ENCODE assay signal across 28 mouse cellular contexts in the genomic region with DNA sequence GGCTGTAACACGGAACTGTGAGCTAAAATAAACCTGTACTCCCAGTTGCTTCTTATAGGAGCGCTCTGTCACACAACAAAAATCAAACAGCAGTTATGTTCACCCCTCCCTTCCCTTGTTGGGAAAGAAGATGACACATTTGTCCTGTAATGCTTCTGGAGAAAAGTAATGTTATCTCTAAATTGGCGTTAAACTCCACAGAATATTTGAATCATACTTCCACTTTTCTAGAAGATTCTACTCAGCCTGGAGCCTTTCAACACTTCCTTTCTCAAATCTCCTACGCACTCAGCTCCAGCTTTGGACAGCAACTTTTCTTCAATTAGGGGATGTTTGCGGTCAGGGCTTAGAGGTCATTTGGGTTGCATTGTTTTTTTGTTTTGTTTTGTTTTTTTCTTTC. TPM values are rescaled to one million over a fixed set of nuclear protein-coding genes. Genes with fewer than 3 reads are reported as not detected.
DNase-seq lines count a peak whose midpoint lies in the region; ATAC-seq and TF ChIP-seq lines count a peak whose summit lies in the region.
"Had no signal": no experiment of that assay in that cellular context is flagged by ENCODE, and none has a peak within 500 bp of the region (broad histone marks: within the 10 kb centered on the region; RNA-seq: fewer than 3 reads in every experiment).

No protein-coding gene starts in this region.

- H3K27me3 ChIP-seq in liver, postnatal 0 days (ENCODE audit: insufficient read depth, low read length), result no peaks in the 10 kb centered on the region
- H3K27me3 ChIP-seq in liver, embryonic 12.5 days (replicated peaks), result no peaks in the 10 kb centered on the region
- H3K27me3 ChIP-seq: liver, embryonic 15.5 days; neural tube, embryonic 15.5 days; stomach, embryonic 15.5 days had no signal

- ATAC-seq in liver, postnatal 0 days, result peak; percentile 36; the same call in 1 of the 2 replicates
- no peak for ATAC-seq in liver, embryonic 12.5 days
- peak; percentile 66 for ATAC-seq in monocyte, adult 5-6 weeks (replicated peaks; ENCODE audit: insufficient number of reproducible peaks, low FRiP score, low TSS enrichment, poor library complexity, severe bottlenecking)
- ATAC-seq: forebrain, embryonic 16.5 days; intestine, embryonic 16.5 days had no signal

- H3K9ac ChIP-seq in liver, postnatal 0 days (replicated peaks), result no peak overlapping the region
- no peak overlapping the region for H3K9ac ChIP-seq in liver, embryonic 12.5 days
- H3K9ac ChIP-seq: hindbrain, embryonic 13.5 days; liver, embryonic 15.5 days; neural tube, embryonic 15.5 days; stomach, embryonic 15.5 days had no signal

- H3K4me2 ChIP-seq in liver, postnatal 0 days (ENCODE audit: low read depth, low read length), result no peak overlapping the region
- no peak overlapping the region for H3K4me2 ChIP-seq in liver, embryonic 12.5 days
- H3K4me2 ChIP-seq: hindbrain, embryonic 13.5 days; liver, embryonic 15.5 days; neural tube, embryonic 15.5 days; stomach, embryonic 15.5 days had no signal

- no peaks in the 10 kb centered on the region for H3K4me1 ChIP-seq in liver, postnatal 0 days (ENCODE audit: insufficient read depth)
- H3K4me1 ChIP-seq in liver, embryonic 12.5 days, result no peaks in the 10 kb centered on the region
- H3K4me1 ChIP-seq in brown adipose tissue, adult 24 weeks (ENCODE audit: control insufficient read depth, insufficient read depth, insufficient read length, low read length), result peaks cover 11% of the 10 kb centered on the region
- H3K4me1 ChIP-seq: hindbrain, embryonic 13.5 days; liver, embryonic 15.5 days; neural tube, embryonic 15.5 days had no signal

- no peak for TF ChIP-seq CTCF in gastrocnemius, adult 2 months (IDR thresholded peaks at IDR 0.05)
- no peak for TF ChIP-seq CTCF in liver, postnatal 0 days (IDR thresholded peaks at IDR 0.05; ENCODE audit: low read depth)

- DNase-seq in gastrocnemius, adult 2 months, result no peak
- DNase-seq in gastrocnemius, postnatal 25 days, result no peak
- DNase-seq in liver, postnatal 0 days, result no peak
- DNase-seq in gastrocnemius, adult 18-20 months (ENCODE audit: low spot score), result no peak
- DNase-seq: adrenal gland, adult 8-10 months; cerebellum, adult 11 months; cerebellum, adult 9-10 months; gastrocnemius, postnatal 10 days; kidney, adult 9 months; kidney, postnatal 10 days; layer of hippocampus, postnatal 36 days; left cerebral cortex, postnatal 4 days; lung, postnatal 10 days; midbrain, embryonic 14.5 days; retina, postnatal 1 day; right cerebral cortex, postnatal 25 days; thymus, postnatal 14 days had no signal

- H3K4me3 ChIP-seq in gastrocnemius, adult 2 months, result no peak overlapping the region
- H3K4me3 ChIP-seq in liver, postnatal 0 days (ENCODE audit: low read depth, low read length), result no peak overlapping the region
- H3K4me3 ChIP-seq in liver, embryonic 12.5 days, result no peak overlapping the region
- H3K4me3 ChIP-seq in brown adipose tissue, adult 24 weeks (ENCODE audit: insufficient read depth, low read depth, low read length), result no peak overlapping the region
- H3K4me3 ChIP-seq: erythroblast, embryonic 14.5 days; hindbrain, embryonic 13.5 days; liver, embryonic 15.5 days; neural tube, embryonic 15.5 days; stomach, embryonic 15.5 days had no signal

- no peaks in the 10 kb centered on the region for H3K36me3 ChIP-seq in liver, postnatal 0 days (replicated peaks; ENCODE audit: insufficient read depth, low read length)
- H3K36me3 ChIP-seq in liver, embryonic 12.5 days, result no peaks in the 10 kb centered on the region
- H3K36me3 ChIP-seq: G1E; hindbrain, embryonic 13.5 days; liver, embryonic 15.5 days; neural tube, embryonic 15.5 days; stomach, embryonic 15.5 days had no signal

- 0 out of 2 replicates have a peak overlapping the region, but pooled peaks have one; percentile 12 for H3K27ac ChIP-seq in gastrocnemius, adult 2 months
- 0 out of 2 replicates have a peak overlapping the region, but pooled peaks have one; percentile 22 for H3K27ac ChIP-seq in liver, postnatal 0 days (ENCODE audit: low read depth)
- no peak overlapping the region for H3K27ac ChIP-seq in liver, embryonic 12.5 days
- peak overlapping the region; percentile 45 for H3K27ac ChIP-seq in brown adipose tissue, adult 24 weeks (replicated peaks; ENCODE audit: low read depth, low read length)
- H3K27ac ChIP-seq: hindbrain, embryonic 13.5 days; liver, embryonic 15.5 days; neural tube, embryonic 15.5 days; stomach, embryonic 15.5 days had no signal

- intact Hi-C loops in gastrocnemius, adult 2 months (cut with DNase I), result no loop called here

- no peaks in the 10 kb centered on the region for H3K9me3 ChIP-seq in liver, postnatal 0 days (ENCODE audit: low read length)
- H3K9me3 ChIP-seq in liver, embryonic 12.5 days (replicated peaks), result no peaks in the 10 kb centered on the region
- H3K9me3 ChIP-seq: G1E; hindbrain, embryonic 13.5 days; liver, embryonic 15.5 days; neural tube, embryonic 15.5 days; stomach, embryonic 15.5 days had no signal

- no peak for TF ChIP-seq EP300 in liver, postnatal 0 days (IDR thresholded peaks at IDR 0.05; ENCODE audit: low read depth)

- WGBS in liver, postnatal 0 days (ENCODE audit: insufficient replicate concordance), result 62% methylated on average over 5 of the region's 5 CpGs
- 59% methylated on average over 5 of the region's 5 CpGs for WGBS in liver, embryonic 12.5 days (ENCODE audit: insufficient replicate concordance)

RNA-seq across cellular contexts. Expression of a gene that starts 20.7 kb away (rescaled TPM):
- 100 to 1,000 TPM; 128 to 151 TPM for total RNA-seq in gastrocnemius, adult 2 months (2021)
- total RNA-seq in gastrocnemius, postnatal 25 days (2021), result 100 to 1,000 TPM; 132 to 139 TPM
- 117 and 118 TPM in 2 replicates for polyA plus RNA-seq in liver, postnatal 0 days (2015; fragmentation: Nextera tagmentation; extraction: Ambion mirVana)
- 212 and 224 TPM in 2 replicates for polyA plus RNA-seq in liver, embryonic 12.5 days (2016; fragmentation: Nextera tagmentation; extraction: Ambion mirVana)
- 143 and 155 TPM in 2 replicates for polyA plus RNA-seq in brown adipose tissue, adult 24 weeks (2012; ENCODE audit: insufficient read depth, insufficient read length, missing spikeins)
- total RNA-seq in monocyte, adult 5-6 weeks (2017), result 102 to 197 TPM (median 122 TPM) in 3 replicates
- total RNA-seq in gastrocnemius, adult 18-20 months (2021), result 100 to 1,000 TPM; 140 to 164 TPM
